Mouse (Mus musculus): ENCODE results near the gene Prkn.

DNA sequence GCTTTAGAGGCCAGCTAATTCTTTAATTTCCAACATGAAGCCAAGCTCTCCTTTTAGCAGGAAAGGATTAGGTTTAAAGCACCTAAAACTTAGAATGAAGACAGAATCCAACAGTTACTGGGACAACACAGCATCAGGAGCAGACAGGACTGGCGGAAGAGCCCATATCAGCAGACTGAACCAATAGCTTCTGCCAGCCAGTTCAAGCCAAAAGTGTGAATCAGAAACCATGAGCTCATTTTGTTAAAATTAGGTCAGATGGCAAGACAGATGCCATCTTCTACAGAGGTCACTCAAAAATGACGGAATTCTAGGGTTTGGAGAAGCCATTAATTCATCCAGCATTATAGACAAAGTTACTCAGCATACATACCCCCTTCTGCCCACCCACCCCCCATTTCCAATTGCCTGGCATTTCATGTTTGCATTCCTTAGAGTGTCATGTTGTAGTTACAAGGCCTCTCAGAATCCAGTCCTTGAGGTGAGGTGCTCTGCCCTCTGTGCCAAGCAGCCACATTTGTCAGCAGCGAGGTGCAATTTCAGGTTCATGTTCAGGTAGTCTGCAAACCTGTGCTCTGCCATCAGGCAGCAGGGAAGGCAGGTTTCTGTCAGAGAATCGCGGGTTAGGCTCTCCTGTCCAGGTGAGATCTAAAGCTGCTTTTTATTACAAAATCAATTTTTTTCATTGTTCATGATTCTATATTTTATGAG lies 1041.1 kb downstream of the Prkn start:
- TF ChIP-seq CTCF (IDR thresholded peaks at IDR 0.05; ENCODE audit: borderline replicate concordance, insufficient read depth, low read depth, low read length) (no peak), POLR2A (IDR thresholded peaks at IDR 0.05; ENCODE audit: borderline replicate concordance, insufficient read depth, low read length) (no peak)

All from cerebellum, adult 2 months (tissue).